Mouse (Mus musculus) MEL (cell line): ENCODE data around the gene Rexo5. TPM values are rescaled to one million over a fixed set of nuclear protein-coding genes. Genes with fewer than 3 reads are reported as not detected.
A peak's percentile ranks its signal among the peaks of the same experiment; 100 is the strongest.

Experiments used
- DNase-seq: peaks from one replicate; pipeline ENCODE4 v3.0.0; 2011; ENCODE audit warnings: low read depth, low spot score
- H3K27ac ChIP-seq: 2 replicates; pipeline ENCODE4 v1.5.1; 2012; ENCODE audit warnings: low read depth, mild to moderate bottlenecking, control low read depth, low read length, moderate library complexity; ENCODE audit not compliant: control insufficient read depth
- H3K27me3 ChIP-seq, 2 experiments: fragments of 150-350 bp in 1 of 2; sonication (generic) in 1 of 2; 2 replicates each; pipeline ENCODE4 v1.6.1; 2012; ENCODE audit warnings: low read length in 2 of 2, mild to moderate bottlenecking in 2 of 2, improper control_type of control experiment in 1 of 2, moderate library complexity in 1 of 2; ENCODE audit not compliant: insufficient read depth in 2 of 2, control insufficient read depth in 1 of 2
- H3K36me3 ChIP-seq, 2 experiments: 2 replicates each; pipeline ENCODE4 v1.6.1; 2012 to 2014; ENCODE audit warnings: low read length in 2 of 2, improper control_type of control experiment in 1 of 2, inconsistent platforms in 1 of 2, mild to moderate bottlenecking in 1 of 2; ENCODE audit not compliant: insufficient read depth in 2 of 2, control insufficient read depth in 1 of 2
- H3K4me1 ChIP-seq, 2 experiments: fragments of 150-350 bp in 1 of 2; sonication (generic) in 1 of 2; 2 replicates each; pipeline ENCODE4 v1.6.1; 2012; ENCODE audit warnings: low read length in 2 of 2, improper control_type of control experiment in 1 of 2, mild to moderate bottlenecking in 1 of 2; ENCODE audit not compliant: insufficient read depth in 2 of 2, control insufficient read depth in 1 of 2
- H3K4me3 ChIP-seq, 2 experiments: fragments of 150-350 bp in 1 of 2; sonication (generic) in 1 of 2; 2 replicates each; pipeline ENCODE4 v1.5.1; 2012; ENCODE audit warnings: low read depth in 2 of 2, low read length in 2 of 2, mild to moderate bottlenecking in 2 of 2, moderate library complexity in 2 of 2, control low read depth in 1 of 2, improper control_type of control experiment in 1 of 2; ENCODE audit not compliant: control insufficient read depth in 1 of 2, insufficient read depth in 1 of 2
- H3K79me2 ChIP-seq: 2 replicates; pipeline ENCODE4 v1.6.1; 2012; ENCODE audit warnings: mild to moderate bottlenecking, low read length, moderate library complexity; ENCODE audit not compliant: control insufficient read depth, poor library complexity, insufficient read depth
- H3K9ac ChIP-seq: 2 replicates; pipeline ENCODE4 v1.6.1; 2012; ENCODE audit warnings: low read depth, mild to moderate bottlenecking, control low read depth, low read length, moderate library complexity; ENCODE audit not compliant: control insufficient read depth, poor library complexity, severe bottlenecking
- H3K9me3 ChIP-seq: fragments of 150-350 bp; sonication (generic); replicated peaks from 2 replicates; pipeline ENCODE4 v1.6.1; 2012; ENCODE audit warnings: mild to moderate bottlenecking, low read length, improper control_type of control experiment, moderate library complexity; ENCODE audit not compliant: insufficient read depth
- CHD1 ChIP-seq: IDR thresholded peaks from 2 replicates; pipeline ENCODE4 v1.6.1; 2012; ENCODE audit warnings: low read depth, mild to moderate bottlenecking, inconsistent platforms, low read length, improper control_type of control experiment
- EP300 ChIP-seq, 2 experiments: IDR thresholded peaks; 2 replicates each; pipeline ENCODE4 v1.6.1; 2011; ENCODE audit warnings: improper control_type of control experiment in 2 of 2, low read length in 2 of 2, low read depth in 1 of 2, mild to moderate bottlenecking in 1 of 2
- HCFC1 ChIP-seq: IDR thresholded peaks from 2 replicates; pipeline ENCODE4 v1.6.1; 2012; ENCODE audit warnings: low read depth, mild to moderate bottlenecking, inconsistent platforms, low read length, improper control_type of control experiment, moderate library complexity
- JUND ChIP-seq: IDR thresholded peaks from 2 replicates; pipeline ENCODE4 v1.6.1; 2011; ENCODE audit warnings: low read depth, mild to moderate bottlenecking, improper control_type of control experiment, low read length
- KAT2A ChIP-seq: conservative IDR thresholded peaks from 2 replicates; pipeline ENCODE4 v1.6.1; 2012; ENCODE audit warnings: low read depth, low read length, improper control_type of control experiment, inconsistent platforms
- MAFK ChIP-seq: IDR thresholded peaks from 2 replicates; pipeline ENCODE4 v1.6.1; 2011; ENCODE audit warnings: low read depth, mild to moderate bottlenecking, low read length, improper control_type of control experiment, borderline replicate concordance
- MAX ChIP-seq: IDR thresholded peaks from 2 replicates; pipeline ENCODE4 v1.6.1; 2011; ENCODE audit warnings: low read length, improper control_type of control experiment
- MAZ ChIP-seq: IDR thresholded peaks from 2 replicates; pipeline ENCODE4 v1.6.1; 2012; ENCODE audit warnings: low read depth, mild to moderate bottlenecking, inconsistent platforms, low read length, improper control_type of control experiment
- MEF2A ChIP-seq: IDR thresholded peaks from 2 replicates; pipeline ENCODE4 v1.6.1; 2014; ENCODE audit warnings: low read depth, mild to moderate bottlenecking, inconsistent platforms, low read length, improper control_type of control experiment; ENCODE audit not compliant: poor library complexity, insufficient replicate concordance, severe bottlenecking; ENCODE audit errors: extremely low read depth
- MYC ChIP-seq: IDR thresholded peaks from 2 replicates; pipeline ENCODE4 v1.6.1; 2011; ENCODE audit warnings: low read depth, mild to moderate bottlenecking, low read length, improper control_type of control experiment, moderate library complexity
- POLR2AphosphoS5 ChIP-seq: IDR thresholded peaks from 2 replicates; pipeline ENCODE4 v1.6.1; 2012; ENCODE audit warnings: low read depth, borderline replicate concordance, mild to moderate bottlenecking, inconsistent platforms, low read length, moderate library complexity, mixed read lengths
- RCOR1 ChIP-seq: IDR thresholded peaks from 2 replicates; pipeline ENCODE4 v1.6.1; 2012; ENCODE audit warnings: low read depth, mild to moderate bottlenecking, inconsistent platforms, low read length, improper control_type of control experiment
- SIN3A ChIP-seq: IDR thresholded peaks from 2 replicates; pipeline ENCODE4 v1.6.1; 2012; ENCODE audit warnings: low read length, improper control_type of control experiment, inconsistent platforms
- TAL1 ChIP-seq: IDR thresholded peaks from 2 replicates; pipeline ENCODE4 v1.6.1; 2012; ENCODE audit warnings: mild to moderate bottlenecking, inconsistent platforms, low read length, moderate library complexity, mixed read lengths
- TBP ChIP-seq: IDR thresholded peaks from 2 replicates; pipeline ENCODE4 v1.8.0; 2011; ENCODE audit warnings: low read depth, low read length, improper control_type of control experiment
- TCF12 ChIP-seq: IDR thresholded peaks from 2 replicates; pipeline ENCODE4 v1.6.1; 2014; ENCODE audit warnings: low read depth, mild to moderate bottlenecking, inconsistent platforms, low read length, improper control_type of control experiment, moderate library complexity
- ZKSCAN1 ChIP-seq: IDR thresholded peaks from 2 replicates; pipeline ENCODE4 v1.6.1; 2012; ENCODE audit warnings: low read depth, mild to moderate bottlenecking, inconsistent platforms, low read length, improper control_type of control experiment, moderate library complexity
- ZMIZ1 ChIP-seq: IDR thresholded peaks from 2 replicates; pipeline ENCODE4 v1.6.1; 2012; ENCODE audit warnings: low read depth, mild to moderate bottlenecking, inconsistent platforms, low read length, improper control_type of control experiment, moderate library complexity
- polyA plus RNA-seq, 2 experiments: library from polyadenylated mRNA; stranded (reverse) in 1 of 2; unstranded in 1 of 2; fragments of >175 nt in 1 of 2; fragments of >200 nt in 1 of 2; gene quantifications; 2 replicates each; pipeline versions ENCODE4 v1.2.1 to v1.2.4; 2012; ENCODE audit warnings: low replicate concordance in 2 of 2, low read depth in 1 of 2; ENCODE audit not compliant: insufficient read length in 2 of 2, insufficient read depth in 1 of 2, missing spikeins in 1 of 2
- total RNA-seq: library from RNA; depleted of rRNA; stranded (reverse); fragments of 300-350 nt; gene quantifications from 2 replicates; pipeline ENCODE4 v1.2.3, GENCODE M21; 2012

Gene Rexo5
- total and polyA plus RNA-seq, 3 experiments, result 11.7 to 18.3 TPM; not detected in 1

DNA sequence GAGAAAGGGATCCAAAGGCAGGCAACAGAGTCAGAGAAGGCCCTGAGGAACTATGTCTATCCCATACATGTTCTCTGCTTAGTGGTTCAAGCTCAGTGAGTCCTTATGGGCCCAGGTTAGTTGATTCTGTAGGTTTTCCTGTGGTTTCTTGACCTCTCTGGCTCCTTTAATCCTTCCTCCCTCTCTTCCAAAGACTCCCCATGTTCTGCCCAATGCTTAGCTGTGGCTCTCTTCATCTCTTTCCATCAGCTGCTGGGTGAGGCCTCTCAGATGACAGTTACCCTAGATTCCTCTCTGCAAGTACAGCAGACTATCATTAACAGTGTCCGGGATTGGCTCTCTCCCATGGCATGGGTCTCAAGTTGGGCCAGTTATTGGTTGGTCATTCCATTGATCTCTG, 41.6 kb downstream of the Rexo5 start (continued):
- TF ChIP-seq TAL1, result no peak
- no peak for TF ChIP-seq ZMIZ1
- TF ChIP-seq POLR2AphosphoS5, result no peak

DNA sequence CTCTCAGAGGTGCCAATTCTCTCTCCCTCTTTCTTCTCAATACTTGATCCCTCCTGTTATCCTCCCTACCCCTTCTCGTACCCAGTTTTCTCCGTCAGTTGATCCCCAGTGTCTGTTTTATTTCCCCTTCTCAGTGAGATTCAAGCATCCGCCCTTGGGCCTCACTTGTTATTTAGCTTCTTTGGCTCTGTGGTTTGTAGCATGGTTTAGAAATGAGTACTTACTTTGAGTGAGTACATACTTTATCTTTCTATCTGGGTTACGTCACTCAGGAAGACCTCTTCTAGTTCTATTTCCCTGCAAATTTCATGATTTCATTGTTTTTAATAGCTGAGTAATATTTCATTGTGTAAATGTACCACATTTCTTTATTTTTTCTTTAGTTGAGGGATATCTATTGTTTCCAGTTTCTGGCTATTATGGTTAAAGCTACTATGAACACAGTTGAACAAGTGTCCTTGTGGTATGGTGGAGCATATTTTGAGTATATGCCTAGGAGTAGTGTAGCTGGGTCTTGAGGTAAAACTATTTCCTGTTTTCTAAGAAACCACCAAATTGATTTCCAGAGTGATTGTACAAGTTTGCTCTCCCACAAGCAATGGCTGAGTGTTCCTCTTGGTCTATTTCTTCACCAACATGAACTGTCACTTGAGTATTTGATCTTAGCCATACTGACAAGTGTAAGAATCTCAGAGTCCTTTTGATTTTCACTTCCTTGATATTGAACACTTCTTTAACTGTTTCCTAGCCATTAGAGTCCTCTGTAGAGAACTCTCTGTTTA, 42.4 kb downstream of the Rexo5 start:
- peak in 1 of 2 experiments; percentile 20; a peak in 1 of 4 replicates for TF ChIP-seq EP300 (IDR thresholded peaks at IDR 0.05; ENCODE audit: low read depth in 1 of 2, low read length in 2 of 2)
- TF ChIP-seq CHD1, result no peak
- no peak for TF ChIP-seq JUND
- TF ChIP-seq POLR2AphosphoS5, result no peak
- no peak for TF ChIP-seq HCFC1
- 0 out of 2 replicates have a peak, but pooled peaks have one; percentile 25 for TF ChIP-seq SIN3A
- DNase-seq, result peak; percentile 33
- Histone ChIP-seq H3K36me3 (peaks cover 0 to 2% of the 10 kb centered on the region in 2 experiments; a peak in 2 of 4 replicates), H3K9me3 (no peaks in the 10 kb centered on the region), H3K4me1 (peaks cover 0 to 2% of the 10 kb centered on the region in 2 experiments; a peak in 1 of 4 replicates), H3K27me3 (no peaks in the 10 kb centered on the region), H3K9ac (no peak overlapping the region), H3K27ac (no peak overlapping the region), H3K79me2 (no peaks in the 10 kb centered on the region), H3K4me3 (no peak overlapping the region)

DNA sequence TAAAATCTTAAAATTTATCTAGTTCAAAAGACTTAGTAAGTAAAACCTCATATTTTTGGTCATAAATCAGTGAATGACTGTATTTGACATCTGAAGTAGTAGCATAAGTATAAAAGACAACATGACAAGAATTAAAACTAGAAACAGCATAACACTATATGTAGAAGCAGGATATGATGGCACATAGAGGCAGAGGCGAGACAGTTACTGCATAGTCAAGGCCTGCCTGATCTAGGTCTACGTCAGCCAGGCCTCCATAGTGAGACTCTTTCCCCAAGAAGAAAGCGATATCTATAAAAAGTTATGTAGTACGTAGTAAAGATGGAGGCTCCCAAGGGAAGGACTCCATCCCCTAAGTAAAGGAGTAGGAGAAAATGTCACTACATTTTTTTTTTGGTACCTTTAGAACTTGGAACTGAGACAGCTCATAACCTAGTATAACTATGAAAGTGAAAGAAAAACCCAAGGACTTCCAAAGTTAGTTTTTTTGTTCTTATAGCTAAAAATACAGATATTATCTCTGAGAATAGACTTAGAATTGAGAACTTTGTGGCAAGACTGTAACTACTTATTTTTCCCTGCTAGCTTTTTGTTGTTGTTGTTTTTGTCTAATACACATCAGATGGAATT, 48.1 kb downstream of the Rexo5 start:
- no peak for DNase-seq
- Histone ChIP-seq H3K27me3 (no peaks in the 10 kb centered on the region), H3K79me2 (no peaks in the 10 kb centered on the region), H3K27ac (no peak overlapping the region), H3K4me1 (peaks cover 6 to 12% of the 10 kb centered on the region in 2 experiments), H3K9ac (no peak overlapping the region), H3K4me3 (no peak overlapping the region), H3K36me3 (peaks cover 7 to 13% of the 10 kb centered on the region in 2 experiments), H3K9me3 (no peaks in the 10 kb centered on the region)
- TF ChIP-seq TCF12 (no peak), MYC (no peak), KAT2A (no peak), ZKSCAN1 (no peak), RCOR1 (no peak), MAFK (no peak), TBP (no peak), MEF2A (no peak), MAX (no peak), MAZ (no peak)
